In genomic region chr12:102704457-102705198, GRCm38 (mm10) we compare ENCODE assay signal across 7 mouse cellular contexts. TPM values are rescaled to one million over a fixed set of nuclear protein-coding genes. Genes with fewer than 3 reads are reported as not detected.
DNase-seq lines count a peak whose midpoint lies in the region; ATAC-seq and TF ChIP-seq lines count a peak whose summit lies in the region.

TSS of gene Itpk1 (minus strand) at chr12:102704930.

- CTCF ChIA-PET in Patski (lab: Charles Lee), result interaction anchor here (0.6 to 1.6 kb wide), 6 partner anchors 10 to 130 kb away, joined by 3 to 4 read pairs (median 4); no protein-coding TSS in a partner anchor

- H3K4me2 ChIP-seq in forebrain, embryonic 12.5 days, result peak within 1 kb of the TSS; percentile 91
- H3K4me2 ChIP-seq in hindbrain, embryonic 14.5 days (replicated peaks), result peak within 1 kb of the TSS; percentile 80

- no peak for TF ChIP-seq CTCF in Patski (IDR thresholded peaks at IDR 0.05)

- ATAC-seq in Patski, result peak; percentile 63
- peak; percentile 34 for ATAC-seq in cerebellum, adult (ENCODE audit: insufficient number of reproducible peaks, low FRiP score, low TSS enrichment)
- ATAC-seq in forebrain, embryonic 12.5 days (ENCODE audit: low FRiP score), result peak; percentile 90
- peak; percentile 86 for ATAC-seq in hindbrain, embryonic 14.5 days (ENCODE audit: low FRiP score)
- peak; percentile 64 for ATAC-seq in megakaryocyte, adult 5-6 weeks (ENCODE audit: poor library complexity, severe bottlenecking)

- no peaks in the 10 kb centered on the region for H3K36me3 ChIP-seq in forebrain, embryonic 12.5 days (replicated peaks)
- no peaks in the 10 kb centered on the region for H3K36me3 ChIP-seq in hindbrain, embryonic 14.5 days (replicated peaks; ENCODE audit: control insufficient read depth, insufficient read depth)

- DNase-seq in Patski (ENCODE audit: low read depth, low spot score), result no peak
- peak; percentile 72 for DNase-seq in hindbrain, embryonic 14.5 days (ENCODE audit: low spot score)
- DNase-seq in left cerebral cortex, postnatal 10 days (ENCODE audit: extremely low spot score in 1 of 2, low spot score in 2 of 2), result peak in 1 of 2 experiments; percentile 81
- peak; percentile 68 for DNase-seq in right cerebral cortex, postnatal 14 days

- under 1% methylated on average over 66 of the region's 105 CpGs for WGBS in forebrain, embryonic 12.5 days
- WGBS in hindbrain, embryonic 14.5 days, result under 1% methylated on average over 43 of the region's 105 CpGs

- no peaks in the 10 kb centered on the region for H3K9me3 ChIP-seq in forebrain, embryonic 12.5 days
- no peaks in the 10 kb centered on the region for H3K9me3 ChIP-seq in hindbrain, embryonic 14.5 days (ENCODE audit: control insufficient read depth, low read length)

- peak within 1 kb of the TSS; percentile 86 for H3K27ac ChIP-seq in forebrain, embryonic 12.5 days
- H3K27ac ChIP-seq in hindbrain, embryonic 14.5 days, result peak within 1 kb of the TSS; percentile 90

- in situ Hi-C loops in Patski (cut with MboI; ENCODE audit: low pct_unique_long_range_greater_than_20kb), result loop anchor here (5.0 kb wide), 3 partner anchors 67 to 177 kb away; no protein-coding TSS in a partner anchor

- H3K9ac ChIP-seq in forebrain, embryonic 12.5 days, result peak within 1 kb of the TSS; percentile 83
- H3K9ac ChIP-seq in hindbrain, embryonic 14.5 days, result peak within 1 kb of the TSS; percentile 72

- peaks cover 47% of the 10 kb centered on the region for H3K4me1 ChIP-seq in forebrain, embryonic 12.5 days
- peaks cover 29% of the 10 kb centered on the region for H3K4me1 ChIP-seq in hindbrain, embryonic 14.5 days (replicated peaks; ENCODE audit: control insufficient read depth, insufficient read depth, low read length)

- POLR2A ChIA-PET in Patski (lab: Charles Lee), result interaction anchor here (0.6 to 1.5 kb wide), 3 partner anchors 9 to 130 kb away, joined by 3 to 4 read pairs (median 3); no protein-coding TSS in a partner anchor

- peak within 1 kb of the TSS; percentile 82 for H3K4me3 ChIP-seq in forebrain, embryonic 12.5 days (replicated peaks)
- H3K4me3 ChIP-seq in hindbrain, embryonic 14.5 days (replicated peaks; ENCODE audit: low read length), result peak within 1 kb of the TSS; percentile 65

- intact Hi-C loops in left cerebral cortex, postnatal 10 days (cut with DNase I), result loop anchor here (5.0 kb wide), 1 partner anchor 57 kb away; no protein-coding TSS in a partner anchor

- no peaks in the 10 kb centered on the region for H3K27me3 ChIP-seq in Patski
- H3K27me3 ChIP-seq in forebrain, embryonic 12.5 days, result peaks cover 14% of the 10 kb centered on the region; the same call in 1 of the 2 replicates
- H3K27me3 ChIP-seq in hindbrain, embryonic 14.5 days (ENCODE audit: control insufficient read depth, insufficient read depth, low read length), result no peaks in the 10 kb centered on the region

RNA-seq across cellular contexts. Expression of gene Itpk1, which starts in this region (rescaled TPM):
- 22.9 TPM for polyA plus RNA-seq in Patski (2021)
- 22.5 and 23.1 TPM in 2 replicates for polyA plus RNA-seq in forebrain, embryonic 12.5 days (2016; fragmentation: Nextera tagmentation; extraction: Ambion mirVana)
- 31.6 and 35.0 TPM in 2 replicates for polyA plus RNA-seq in hindbrain, embryonic 14.5 days (2014; fragmentation: Nextera tagmentation; extraction: Ambion mirVana)
- 10 to 100 TPM; 90.5 to 90.8 TPM for total RNA-seq in left cerebral cortex, postnatal 10 days (2021)
- total RNA-seq in megakaryocyte, adult 5-6 weeks (2015), result 10.4 and 10.7 TPM in 2 replicates
- 14.0 and 16.6 TPM in 2 replicates for total RNA-seq in megakaryocyte, adult 5-6 weeks (2017)

Comparison
In these comparisons a context has a peak if more than half of its experiments do, and no peak if none do; other contexts are left out.
1. RNA of gene Itpk1 (total RNA-seq): 90.5 to 90.8 TPM in left cerebral cortex, postnatal 10 days; 10.4 to 16.6 TPM in megakaryocyte, adult 5-6 weeks; every median in the first group is over 4 times any median in the second.
2. ATAC-seq: peak in every context shown above with its lines; median percentile 90 in forebrain, embryonic 12.5 days; 86 in hindbrain, embryonic 14.5 days; 64 in megakaryocyte, adult 5-6 weeks; 63 in Patski; 34 in cerebellum, adult.